Mouse (Mus musculus): ENCODE measurements around the gene Tmem217. TPM values are rescaled to one million over a fixed set of nuclear protein-coding genes. Genes with fewer than 3 reads are reported as not detected.
A peak's percentile ranks its signal among the peaks of the same experiment; 100 is the strongest.

Gene Tmem217
- total and polyA plus RNA-seq, 3 experiments = 2.5 to 4.5 TPM; not detected in 1

DNA sequence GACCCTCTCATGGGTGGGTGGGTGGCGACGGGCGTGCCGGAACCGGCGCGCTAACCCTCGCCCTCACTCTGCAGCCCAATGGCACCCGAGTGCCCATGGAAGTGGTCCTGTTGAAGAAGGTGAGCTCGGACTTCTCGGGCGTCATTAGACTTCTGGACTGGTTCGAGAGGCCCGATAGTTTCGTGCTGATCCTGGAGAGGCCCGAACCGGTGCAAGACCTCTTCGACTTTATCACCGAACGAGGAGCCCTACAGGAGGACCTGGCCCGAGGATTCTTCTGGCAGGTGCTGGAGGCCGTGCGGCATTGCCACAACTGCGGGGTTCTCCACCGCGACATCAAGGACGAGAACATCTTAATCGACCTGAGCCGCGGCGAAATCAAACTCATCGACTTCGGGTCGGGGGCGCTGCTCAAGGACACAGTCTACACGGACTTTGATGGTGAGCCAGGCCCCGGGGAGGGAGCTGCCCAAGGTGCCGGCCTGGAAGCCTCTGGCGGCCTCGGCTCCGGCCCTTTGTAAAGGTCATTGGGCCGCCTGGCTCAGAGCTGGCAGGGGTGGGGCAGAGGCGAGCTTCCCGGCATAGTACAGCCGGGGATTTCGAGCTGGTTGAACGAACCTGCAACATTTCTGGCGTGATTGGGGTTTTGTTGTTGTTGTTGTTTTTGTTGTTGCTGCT, 60.5 kb downstream of the Tmem217 start:
- Histone ChIP-seq H3K4me3 (ENCODE audit: control insufficient read depth in 1 of 2, insufficient read depth in 1 of 2, low read depth in 2 of 2, low read length in 2 of 2) (peak overlapping the region; percentile 54 to 88), H3K4me1 (ENCODE audit: control insufficient read depth in 1 of 2, insufficient read depth in 2 of 2, low read length in 2 of 2) (peaks cover 0 to 17% of the 10 kb centered on the region in 2 experiments; a peak in 1 of 4 replicates), H3K27me3 (ENCODE audit: control insufficient read depth in 1 of 2, insufficient read depth in 2 of 2, low read length in 2 of 2) (no peaks in the 10 kb centered on the region), H3K27ac (ENCODE audit: control insufficient read depth, low read depth, low read length) (peak overlapping the region; percentile 72), H3K9me3 (replicated peaks; ENCODE audit: insufficient read depth, low read length) (no peaks in the 10 kb centered on the region), H3K79me2 (ENCODE audit: control insufficient read depth, insufficient read depth, low read length, poor library complexity) (peaks cover 29% of the 10 kb centered on the region), H3K9ac (ENCODE audit: control insufficient read depth, low read depth, low read length, poor library complexity, severe bottlenecking) (peak overlapping the region; percentile 90), H3K36me3 (ENCODE audit: control insufficient read depth in 1 of 2, insufficient read depth in 2 of 2, low read length in 2 of 2) (peaks cover 0 to 23% of the 10 kb centered on the region in 2 experiments; a peak in 2 of 4 replicates)
- DNase-seq (ENCODE audit: low read depth, low spot score) = peak; percentile 65
- TF ChIP-seq CHD1 (IDR thresholded peaks at IDR 0.05; ENCODE audit: low read depth, low read length) = no peak
- no peak for TF ChIP-seq NELFE (IDR thresholded peaks at IDR 0.05; ENCODE audit: low read depth, low read length)
- no peak for TF ChIP-seq RCOR1 (IDR thresholded peaks at IDR 0.05; ENCODE audit: low read depth, low read length)
- no peak for TF ChIP-seq ELF1 (IDR thresholded peaks at IDR 0.05; ENCODE audit: low read depth, low read length)
- TF ChIP-seq MYB (IDR thresholded peaks at IDR 0.05; ENCODE audit: low read depth, low read length) = no peak
- TF ChIP-seq CHD2 (IDR thresholded peaks at IDR 0.05; ENCODE audit: low read length) = no peak
- no peak for TF ChIP-seq JUND (IDR thresholded peaks at IDR 0.05; ENCODE audit: low read depth, low read length)
- 0 out of 2 replicates have a peak, but pooled peaks have one; percentile 14 for TF ChIP-seq UBTF (IDR thresholded peaks at IDR 0.05; ENCODE audit: borderline replicate concordance, insufficient read depth, low read depth, low read length)
- peak; percentile 0; the same call in 1 of the 2 replicates for TF ChIP-seq MAX (IDR thresholded peaks at IDR 0.05; ENCODE audit: low read length)
- TF ChIP-seq TCF12 (IDR thresholded peaks at IDR 0.05; ENCODE audit: low read depth, low read length) = no peak
- no peak for TF ChIP-seq SMC3 (IDR thresholded peaks at IDR 0.05; ENCODE audit: low read depth, low read length)
- no peak for TF ChIP-seq MAZ (IDR thresholded peaks at IDR 0.05; ENCODE audit: low read depth, low read length)
- TF ChIP-seq SIN3A (IDR thresholded peaks at IDR 0.05; ENCODE audit: low read length) = peak; percentile 45
- TF ChIP-seq ETS1 (IDR thresholded peaks at IDR 0.05; ENCODE audit: low read depth, low read length) = no peak
- no peak for TF ChIP-seq TBP (IDR thresholded peaks at IDR 0.05; ENCODE audit: low read depth, low read length)

- Histone ChIP-seq H3K4me1 (ENCODE audit: control insufficient read depth in 1 of 2, insufficient read depth in 2 of 2, low read length in 2 of 2) (peaks cover 0 to 15% of the 10 kb centered on the region in 2 experiments; a peak in 1 of 4 replicates), H3K27ac (ENCODE audit: control insufficient read depth, low read depth, low read length) (peak within 1 kb of the TSS; percentile 72), H3K9ac (ENCODE audit: control insufficient read depth, low read depth, low read length, poor library complexity, severe bottlenecking) (peak within 1 kb of the TSS; percentile 90), H3K36me3 (ENCODE audit: control insufficient read depth in 1 of 2, insufficient read depth in 2 of 2, low read length in 2 of 2) (peaks cover 0 to 22% of the 10 kb centered on the region in 2 experiments; a peak in 2 of 4 replicates), H3K27me3 (ENCODE audit: control insufficient read depth in 1 of 2, insufficient read depth in 2 of 2, low read length in 2 of 2) (no peaks in the 10 kb centered on the region), H3K79me2 (ENCODE audit: control insufficient read depth, insufficient read depth, low read length, poor library complexity) (peaks cover 29% of the 10 kb centered on the region), H3K9me3 (replicated peaks; ENCODE audit: insufficient read depth, low read length) (no peaks in the 10 kb centered on the region), H3K4me3 (ENCODE audit: control insufficient read depth in 1 of 2, insufficient read depth in 1 of 2, low read depth in 2 of 2, low read length in 2 of 2) (peak within 1 kb of the TSS; percentile 55 to 88)
- peak; percentile 69 for DNase-seq (ENCODE audit: low read depth, low spot score)
- TF ChIP-seq UBTF (IDR thresholded peaks at IDR 0.05; ENCODE audit: borderline replicate concordance, insufficient read depth, low read depth, low read length) (peak; percentile 81; the same call in 1 of the 2 replicates), ZNF384 (IDR thresholded peaks at IDR 0.05; ENCODE audit: low read depth, low read length) (no peak), TCF12 (IDR thresholded peaks at IDR 0.05; ENCODE audit: low read depth, low read length) (no peak; the same call in 1 of the 2 replicates), EP300 (IDR thresholded peaks at IDR 0.05; ENCODE audit: low read depth in 1 of 2, low read length in 2 of 2) (no peak), GATA1 (IDR thresholded peaks at IDR 0.05; ENCODE audit: low read depth, low read length) (no peak), MEF2A (IDR thresholded peaks at IDR 0.05; ENCODE audit: extremely low read depth, insufficient replicate concordance, low read depth, low read length, poor library complexity, severe bottlenecking) (no peak), MXI1 (IDR thresholded peaks at IDR 0.05; ENCODE audit: low read depth, low read length) (peak; percentile 43; the same call in 1 of the 2 replicates), SIN3A (IDR thresholded peaks at IDR 0.05; ENCODE audit: low read length) (no peak; the same call in none of the 2 replicates), KAT2A (conservative IDR thresholded peaks at IDR 0.05; ENCODE audit: low read depth, low read length) (no peak), ELF1 (IDR thresholded peaks at IDR 0.05; ENCODE audit: low read depth, low read length) (no peak), MYB (IDR thresholded peaks at IDR 0.05; ENCODE audit: low read depth, low read length) (no peak), TBP (IDR thresholded peaks at IDR 0.05; ENCODE audit: low read depth, low read length) (no peak), POLR2AphosphoS2 (IDR thresholded peaks at IDR 0.05; ENCODE audit: low read length) (no peak), GABPA (IDR thresholded peaks at IDR 0.05; ENCODE audit: low read depth, low read length) (no peak), POLR2AphosphoS5 (IDR thresholded peaks at IDR 0.05; ENCODE audit: borderline replicate concordance, low read depth, low read length) (peak; percentile 53; the same call in 1 of the 2 replicates), JUND (IDR thresholded peaks at IDR 0.05; ENCODE audit: low read depth, low read length) (no peak), MYC (IDR thresholded peaks at IDR 0.05; ENCODE audit: low read depth, low read length) (no peak), CHD1 (IDR thresholded peaks at IDR 0.05; ENCODE audit: low read depth, low read length) (no peak), ZKSCAN1 (IDR thresholded peaks at IDR 0.05; ENCODE audit: low read depth, low read length) (no peak), SMC3 (IDR thresholded peaks at IDR 0.05; ENCODE audit: low read depth, low read length) (no peak), NELFE (IDR thresholded peaks at IDR 0.05; ENCODE audit: low read depth, low read length) (peak; percentile 59; the same call in 1 of the 2 replicates)
Observed at GRCm38 (mm10) chr17:29490713-29491581, 61.2 kb downstream of the Tmem217 start, which contains the start of gene Pim1. Pim1 (plus strand) TSS chr17:29490753.
